Mouse (Mus musculus) MEL (cell line): Measurements from ENCODE around the gene Hist1h1c. TPM values are rescaled to one million over a fixed set of nuclear protein-coding genes. Genes with fewer than 3 reads are reported as not detected.
"Not testable (repeated sequence)": the region's sequence is repeated elsewhere in the genome, so short reads cannot be mapped to it uniquely, and the experiment has no call there.

Source experiments
- DNase-seq: peaks from one replicate; pipeline ENCODE4 v3.0.0; 2011; ENCODE audit warnings: low read depth, low spot score
- H3K27ac ChIP-seq: 2 replicates; pipeline ENCODE4 v1.5.1; 2012; ENCODE audit warnings: low read depth, mild to moderate bottlenecking, control low read depth, low read length, moderate library complexity; ENCODE audit not compliant: control insufficient read depth
- H3K27me3 ChIP-seq, 2 experiments: fragments of 150-350 bp in 1 of 2; sonication (generic) in 1 of 2; 2 replicates each; pipeline ENCODE4 v1.6.1; 2012; ENCODE audit warnings: low read length in 2 of 2, mild to moderate bottlenecking in 2 of 2, improper control_type of control experiment in 1 of 2, moderate library complexity in 1 of 2; ENCODE audit not compliant: insufficient read depth in 2 of 2, control insufficient read depth in 1 of 2
- H3K36me3 ChIP-seq, 2 experiments: 2 replicates each; pipeline ENCODE4 v1.6.1; 2012 to 2014; ENCODE audit warnings: low read length in 2 of 2, improper control_type of control experiment in 1 of 2, inconsistent platforms in 1 of 2, mild to moderate bottlenecking in 1 of 2; ENCODE audit not compliant: insufficient read depth in 2 of 2, control insufficient read depth in 1 of 2
- H3K4me1 ChIP-seq, 2 experiments: fragments of 150-350 bp in 1 of 2; sonication (generic) in 1 of 2; 2 replicates each; pipeline ENCODE4 v1.6.1; 2012; ENCODE audit warnings: low read length in 2 of 2, improper control_type of control experiment in 1 of 2, mild to moderate bottlenecking in 1 of 2; ENCODE audit not compliant: insufficient read depth in 2 of 2, control insufficient read depth in 1 of 2
- H3K4me3 ChIP-seq, 2 experiments: fragments of 150-350 bp in 1 of 2; sonication (generic) in 1 of 2; 2 replicates each; pipeline ENCODE4 v1.5.1; 2012; ENCODE audit warnings: low read depth in 2 of 2, low read length in 2 of 2, mild to moderate bottlenecking in 2 of 2, moderate library complexity in 2 of 2, control low read depth in 1 of 2, improper control_type of control experiment in 1 of 2; ENCODE audit not compliant: control insufficient read depth in 1 of 2, insufficient read depth in 1 of 2
- H3K79me2 ChIP-seq: 2 replicates; pipeline ENCODE4 v1.6.1; 2012; ENCODE audit warnings: mild to moderate bottlenecking, low read length, moderate library complexity; ENCODE audit not compliant: control insufficient read depth, poor library complexity, insufficient read depth
- H3K9ac ChIP-seq: 2 replicates; pipeline ENCODE4 v1.6.1; 2012; ENCODE audit warnings: low read depth, mild to moderate bottlenecking, control low read depth, low read length, moderate library complexity; ENCODE audit not compliant: control insufficient read depth, poor library complexity, severe bottlenecking
- H3K9me3 ChIP-seq: fragments of 150-350 bp; sonication (generic); replicated peaks from 2 replicates; pipeline ENCODE4 v1.6.1; 2012; ENCODE audit warnings: mild to moderate bottlenecking, low read length, improper control_type of control experiment, moderate library complexity; ENCODE audit not compliant: insufficient read depth
- MYC ChIP-seq: IDR thresholded peaks from 2 replicates; pipeline ENCODE4 v1.6.1; 2011; ENCODE audit warnings: low read depth, mild to moderate bottlenecking, low read length, improper control_type of control experiment, moderate library complexity
- POLR2A ChIP-seq, 2 experiments: IDR thresholded peaks; 2 replicates each; pipeline ENCODE4 v1.6.1; 2011 to 2012; ENCODE audit warnings: low read length in 2 of 2, mild to moderate bottlenecking in 2 of 2, control low read depth in 1 of 2, improper control_type of control experiment in 1 of 2, low read depth in 1 of 2, moderate library complexity in 1 of 2; ENCODE audit not compliant: control insufficient read depth in 1 of 2, insufficient read depth in 1 of 2, poor library complexity in 1 of 2
- POLR2AphosphoS5 ChIP-seq: IDR thresholded peaks from 2 replicates; pipeline ENCODE4 v1.6.1; 2012; ENCODE audit warnings: low read depth, borderline replicate concordance, mild to moderate bottlenecking, inconsistent platforms, low read length, moderate library complexity, mixed read lengths
- TBP ChIP-seq: IDR thresholded peaks from 2 replicates; pipeline ENCODE4 v1.8.0; 2011; ENCODE audit warnings: low read depth, low read length, improper control_type of control experiment
- UBTF ChIP-seq: IDR thresholded peaks from 2 replicates; pipeline ENCODE4 v1.6.1; 2012; ENCODE audit warnings: low read depth, mild to moderate bottlenecking, inconsistent platforms, low read length, improper control_type of control experiment, moderate library complexity, borderline replicate concordance; ENCODE audit not compliant: insufficient read depth
- polyA plus RNA-seq, 2 experiments: library from polyadenylated mRNA; stranded (reverse) in 1 of 2; unstranded in 1 of 2; fragments of >175 nt in 1 of 2; fragments of >200 nt in 1 of 2; gene quantifications; 2 replicates each; pipeline versions ENCODE4 v1.2.1 to v1.2.4; 2012; ENCODE audit warnings: low replicate concordance in 2 of 2, low read depth in 1 of 2; ENCODE audit not compliant: insufficient read length in 2 of 2, insufficient read depth in 1 of 2, missing spikeins in 1 of 2
- total RNA-seq: library from RNA; depleted of rRNA; stranded (reverse); fragments of 300-350 nt; gene quantifications from 2 replicates; pipeline ENCODE4 v1.2.3, GENCODE M21; 2012

Hist1h1c gene
- total and polyA plus RNA-seq, 3 experiments: 3.8 to 348 TPM; not detected in 1

DNA sequence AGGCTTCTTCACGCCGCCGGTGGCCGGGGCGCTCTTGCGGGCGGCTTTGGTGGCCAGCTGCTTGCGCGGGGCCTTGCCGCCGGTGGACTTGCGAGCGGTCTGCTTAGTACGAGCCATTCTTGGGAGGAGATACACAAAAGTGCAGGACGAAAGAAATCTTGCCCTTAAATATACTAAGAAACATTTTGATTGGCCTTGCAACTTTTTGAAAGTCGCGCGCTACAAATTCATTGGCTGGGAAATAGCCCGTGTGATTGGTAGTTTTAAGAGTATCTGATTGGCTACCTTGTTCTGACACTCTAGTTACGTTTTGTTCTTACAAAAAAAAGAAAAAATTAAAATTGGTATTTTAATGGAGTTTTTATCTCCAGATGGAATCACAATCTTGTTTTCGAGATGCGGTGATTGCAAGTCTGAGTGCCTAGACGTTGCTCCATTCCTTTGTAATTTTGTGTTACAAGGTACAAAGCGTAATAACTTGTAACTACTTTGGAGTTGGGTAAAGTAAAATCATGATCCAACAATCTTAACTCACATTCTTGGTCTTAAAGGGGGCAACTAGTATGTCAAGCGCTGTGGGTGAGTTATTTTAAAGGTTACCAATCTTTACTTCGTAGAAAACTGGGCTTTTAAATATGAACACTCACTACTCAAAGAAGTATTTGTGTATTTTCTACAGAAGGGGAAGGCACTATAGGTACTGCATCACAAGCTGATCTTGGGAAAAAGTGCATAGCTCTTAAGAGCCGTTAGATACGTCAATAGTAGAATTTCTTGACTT, 7.0 kb downstream of the Hist1h1c start, which contains the start of gene Hist1h3c:
Gene Hist1h3c (minus strand): TSS at position 222 of the 781 bp plus-strand sequence.
- peak; percentile 97 for DNase-seq
- no peaks in the 10 kb centered on the region for H3K27me3 ChIP-seq
- peak within 1 kb of the TSS; percentile 96 for H3K9ac ChIP-seq
- H3K79me2 ChIP-seq: peaks cover 1% of the 10 kb centered on the region; the same call in 1 of the 2 replicates
- TF ChIP-seq POLR2AphosphoS5 (peak; percentile 91; the same call in 1 of the 2 replicates), TBP (peak; percentile 99), POLR2A (IDR thresholded peaks at IDR 0.05; ENCODE audit: control insufficient read depth in 1 of 2, insufficient read depth in 1 of 2, low read depth in 1 of 2, low read length in 2 of 2, poor library complexity in 1 of 2) (peak; percentile 95 to 98; a peak in 3 of 4 replicates), MYC (no peak), UBTF (peak; percentile 75; the same call in 1 of the 2 replicates)
- peak within 1 kb of the TSS; percentile 23 to 60 for H3K4me3 ChIP-seq
- peaks cover 0 to 46% of the 10 kb centered on the region in 2 experiments; a peak in 2 of 4 replicates for H3K36me3 ChIP-seq
- H3K4me1 ChIP-seq: peaks cover 0 to 19% of the 10 kb centered on the region in 2 experiments; a peak in 2 of 4 replicates
- no peaks in the 10 kb centered on the region for H3K9me3 ChIP-seq
- peak within 1 kb of the TSS; percentile 98 for H3K27ac ChIP-seq

DNA sequence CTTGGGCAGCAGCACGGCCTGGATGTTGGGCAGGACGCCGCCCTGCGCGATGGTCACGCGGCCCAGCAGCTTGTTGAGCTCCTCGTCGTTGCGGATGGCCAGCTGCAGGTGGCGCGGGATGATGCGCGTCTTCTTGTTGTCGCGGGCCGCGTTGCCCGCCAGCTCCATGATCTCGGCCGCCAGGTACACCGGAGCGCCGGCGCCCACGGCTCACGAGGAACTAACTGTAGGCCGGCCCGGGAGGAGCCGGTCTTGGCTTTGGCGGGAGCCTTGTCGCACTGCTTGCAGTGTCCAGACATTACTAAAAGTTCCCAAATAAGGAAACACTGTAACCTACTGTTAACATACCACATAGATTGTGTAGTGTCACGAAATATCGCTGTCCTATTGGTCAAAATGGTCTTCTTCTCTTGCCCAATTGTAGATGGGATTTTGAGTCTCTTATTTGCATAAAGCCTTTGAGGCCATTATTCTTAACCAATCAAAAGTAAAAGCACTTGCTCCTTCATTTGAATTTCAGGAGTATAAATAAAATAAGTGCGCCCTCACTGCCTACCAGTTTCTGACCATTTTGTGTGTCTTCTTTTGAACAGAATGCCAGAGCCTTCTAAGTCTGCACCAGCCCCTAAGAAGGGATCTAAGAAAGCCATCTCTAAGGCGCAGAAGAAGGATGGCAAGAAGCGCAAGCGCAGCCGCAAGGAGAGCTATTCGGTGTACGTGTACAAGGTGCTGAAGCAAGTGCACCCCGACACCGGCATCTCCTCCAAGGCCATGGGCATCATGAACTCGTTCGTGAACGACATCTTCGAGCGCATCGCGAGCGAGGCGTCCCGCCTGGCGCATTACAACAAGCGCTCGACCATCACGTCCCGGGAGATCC, 7.8 kb downstream of the Hist1h1c start, which contains the start of gene Hist1h2bb:
Gene Hist1h2bb (plus strand): TSS at position 534 of the 880 bp plus-strand sequence.
- DNase-seq: peak; percentile 96
- not testable (repeated sequence) for H3K27me3 ChIP-seq, H3K9me3 ChIP-seq, H3K79me2 ChIP-seq
- TF ChIP-seq TBP (peak; percentile 99), UBTF (peak; percentile 86; the same call in 1 of the 2 replicates), POLR2A (IDR thresholded peaks at IDR 0.05; ENCODE audit: control insufficient read depth in 1 of 2, insufficient read depth in 1 of 2, low read depth in 1 of 2, low read length in 2 of 2, poor library complexity in 1 of 2) (peak in 1 of 2 experiments; percentile 98; a peak in 3 of 4 replicates), POLR2AphosphoS5 (peak; percentile 98; the same call in 1 of the 2 replicates)
- Histone ChIP-seq H3K9ac (peak within 1 kb of the TSS; percentile 96), H3K4me3 (peak within 1 kb of the TSS; percentile 23 to 60; a peak in 3 of 4 replicates), H3K36me3 (peaks cover 0 to 46% of the 10 kb centered on the region in 2 experiments; a peak in 2 of 4 replicates), H3K4me1 (peaks cover 0 to 19% of the 10 kb centered on the region in 2 experiments; a peak in 2 of 4 replicates), H3K27ac (peak within 1 kb of the TSS; percentile 99)
